Mouse (Mus musculus): ENCODE data around the gene Fam168b.

DNA sequence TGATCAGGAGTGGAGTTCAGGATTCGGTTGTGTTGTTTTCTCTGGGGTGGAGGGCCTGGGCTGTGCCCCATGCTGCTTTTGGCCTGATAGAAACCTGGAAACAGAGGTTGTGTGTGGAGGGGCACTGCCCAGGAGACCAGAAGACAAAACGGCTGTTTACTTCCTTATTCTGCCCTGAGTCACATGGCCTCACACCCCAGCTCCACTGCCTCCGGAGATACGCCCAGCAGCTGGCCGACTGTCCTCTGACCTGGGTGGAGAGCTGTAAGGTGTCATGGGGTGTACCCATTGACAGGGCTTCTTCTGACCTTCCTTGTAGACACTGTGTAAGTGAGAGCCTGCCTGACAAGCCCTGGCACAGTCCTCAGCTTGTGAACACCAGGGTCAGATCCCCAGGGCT, 15.8 kb upstream of the Fam168b start:
- TF ChIP-seq CTCF (IDR thresholded peaks at IDR 0.05; ENCODE audit: borderline replicate concordance, extremely low read depth, insufficient read depth, insufficient read length): no peak
- TF ChIP-seq POLR2A (IDR thresholded peaks at IDR 0.05; ENCODE audit: borderline replicate concordance, extremely low read depth, insufficient read depth, insufficient read length, poor library complexity, severe bottlenecking): no peak

All from brain, embryonic 14.5 days (tissue).